Mouse (Mus musculus): Measurements from ENCODE around the gene Scgb1b20. TPM values are rescaled to one million over a fixed set of nuclear protein-coding genes. Genes with fewer than 3 reads are reported as not detected.

Scgb1b20 gene
- not detected in 2 replicates for polyA plus RNA-seq (2012; rRNA removed; ENCODE audit: low replicate concordance)

GRCm38 (mm10) chr7:33372934-33373333, at the start of gene Scgb1b20:
Gene Scgb1b20 (plus strand): TSS chr7:33373234.

GRCm38 (mm10) chr7:33366222-33366621, 6.8 kb upstream of the Scgb1b20 start, which contains the start of gene Scgb2b20:
Gene Scgb2b20 (minus strand): TSS chr7:33366322.

Other genes starting within 250 kb of the Scgb1b20 start
- gene Scgb2b18, start 199.4 kb upstream of the Scgb1b20 start, polyA plus RNA-seq (2012; rRNA removed; ENCODE audit: low replicate concordance) = not detected in 2 replicates
- not detected in 2 replicates for gene Scgb1b18, start 187.7 kb upstream of the Scgb1b20 start, polyA plus RNA-seq (2012; rRNA removed; ENCODE audit: low replicate concordance)
- not detected in 2 replicates for gene Scgb2b19, start 92.9 kb upstream of the Scgb1b20 start, polyA plus RNA-seq (2012; rRNA removed; ENCODE audit: low replicate concordance)
- not detected in 2 replicates for gene Scgb1b19, start 85.9 kb upstream of the Scgb1b20 start, polyA plus RNA-seq (2012; rRNA removed; ENCODE audit: low replicate concordance)
- gene Scgb2b20, start 6.9 kb upstream of the Scgb1b20 start, polyA plus RNA-seq (2012; rRNA removed; ENCODE audit: low replicate concordance) = not detected in 2 replicates
- gene Scgb2b21, start 147.2 kb downstream of the Scgb1b20 start, polyA plus RNA-seq (2012; rRNA removed; ENCODE audit: low replicate concordance) = not detected in 2 replicates